In genomic region chr5:110416825-110417401, GRCm38 (mm10) we compare ENCODE assay signal across 8 mouse cellular contexts. TPM values are rescaled to one million over a fixed set of nuclear protein-coding genes. Genes with fewer than 3 reads are reported as not detected.
A peak's percentile ranks its signal among the peaks of the same experiment; 100 is the strongest.
DNase-seq lines count a peak whose midpoint lies in the region; ATAC-seq lines count a peak whose summit lies in the region.

No protein-coding gene starts in this region.

- WGBS in intestine, embryonic 15.5 days, result 39% methylated on average over 7 of the region's 7 CpGs
- 37% methylated on average over 7 of the region's 7 CpGs for WGBS in intestine, embryonic 16.5 days
- WGBS in hindbrain, embryonic 11.5 days, result 14% methylated on average over 7 of the region's 7 CpGs
- WGBS in midbrain, embryonic 13.5 days, result 5% methylated on average over 7 of the region's 7 CpGs
- 18% methylated on average over 7 of the region's 7 CpGs for WGBS in kidney, embryonic 15.5 days

- no peaks in the 10 kb centered on the region for H3K27me3 ChIP-seq in intestine, embryonic 15.5 days (replicated peaks)
- H3K27me3 ChIP-seq in intestine, embryonic 16.5 days (replicated peaks; ENCODE audit: control insufficient read depth, insufficient read depth, low read length), result no peaks in the 10 kb centered on the region
- no peaks in the 10 kb centered on the region for H3K27me3 ChIP-seq in hindbrain, embryonic 11.5 days (ENCODE audit: control insufficient read depth, insufficient read depth, low read length)
- no peaks in the 10 kb centered on the region; the same call in 1 of the 2 replicates for H3K27me3 ChIP-seq in midbrain, embryonic 13.5 days
- H3K27me3 ChIP-seq in kidney, embryonic 15.5 days, result no peaks in the 10 kb centered on the region

- H3K4me3 ChIP-seq in intestine, embryonic 15.5 days (replicated peaks), result no peak overlapping the region
- no peak overlapping the region for H3K4me3 ChIP-seq in intestine, embryonic 16.5 days (ENCODE audit: low read length)
- no peak overlapping the region for H3K4me3 ChIP-seq in hindbrain, embryonic 11.5 days (ENCODE audit: low read depth, low read length)
- H3K4me3 ChIP-seq in midbrain, embryonic 13.5 days (replicated peaks), result no peak overlapping the region
- no peak overlapping the region for H3K4me3 ChIP-seq in kidney, embryonic 15.5 days (replicated peaks)

- 0 out of 2 replicates have a peak, but pooled peaks cover 3% of the 10 kb centered on the region for H3K36me3 ChIP-seq in intestine, embryonic 15.5 days
- H3K36me3 ChIP-seq in intestine, embryonic 16.5 days (ENCODE audit: control insufficient read depth, insufficient read depth, low read length), result no peaks in the 10 kb centered on the region
- no peaks in the 10 kb centered on the region for H3K36me3 ChIP-seq in hindbrain, embryonic 11.5 days (ENCODE audit: control insufficient read depth, insufficient read depth, low read length)
- H3K36me3 ChIP-seq in midbrain, embryonic 13.5 days, result no peaks in the 10 kb centered on the region
- H3K36me3 ChIP-seq in kidney, embryonic 15.5 days, result peaks cover 18% of the 10 kb centered on the region

- H3K9me3 ChIP-seq in intestine, embryonic 15.5 days, result no peaks in the 10 kb centered on the region
- no peaks in the 10 kb centered on the region for H3K9me3 ChIP-seq in intestine, embryonic 16.5 days (ENCODE audit: control insufficient read depth, low read length)
- no peaks in the 10 kb centered on the region for H3K9me3 ChIP-seq in hindbrain, embryonic 11.5 days (ENCODE audit: control insufficient read depth, low read length)
- no peaks in the 10 kb centered on the region for H3K9me3 ChIP-seq in midbrain, embryonic 13.5 days
- H3K9me3 ChIP-seq in kidney, embryonic 15.5 days (replicated peaks), result no peaks in the 10 kb centered on the region

- H3K9ac ChIP-seq in intestine, embryonic 15.5 days, result no peak overlapping the region
- no peak overlapping the region for H3K9ac ChIP-seq in intestine, embryonic 16.5 days (ENCODE audit: low read depth, low read length)
- H3K9ac ChIP-seq in hindbrain, embryonic 11.5 days (ENCODE audit: low read depth, low read length), result no peak overlapping the region
- H3K9ac ChIP-seq in midbrain, embryonic 13.5 days (replicated peaks), result no peak overlapping the region
- H3K9ac ChIP-seq in kidney, embryonic 15.5 days, result no peak overlapping the region

- H3K4me1 ChIP-seq in intestine, embryonic 15.5 days (replicated peaks), result 0 out of 2 replicates have a peak, but pooled peaks cover 2% of the 10 kb centered on the region
- H3K4me1 ChIP-seq in intestine, embryonic 16.5 days (ENCODE audit: control insufficient read depth, insufficient read depth, low read length), result peaks cover 6% of the 10 kb centered on the region; the same call in 1 of the 2 replicates
- peaks cover 22% of the 10 kb centered on the region for H3K4me1 ChIP-seq in hindbrain, embryonic 11.5 days (replicated peaks; ENCODE audit: control insufficient read depth, insufficient read depth, low read length)
- H3K4me1 ChIP-seq in midbrain, embryonic 13.5 days (replicated peaks), result peaks cover 53% of the 10 kb centered on the region
- peaks cover 13% of the 10 kb centered on the region; the same call in 1 of the 2 replicates for H3K4me1 ChIP-seq in kidney, embryonic 15.5 days

- peak; percentile 79 to 85 for DNase-seq in cerebellum, postnatal 25 days
- peak; percentile 75 for DNase-seq in hindbrain, embryonic 11.5 days (ENCODE audit: low spot score)
- DNase-seq in lung, postnatal 10 days, result no peak
- DNase-seq in kidney, adult 18-20 months, result no peak

- no peak overlapping the region for H3K4me2 ChIP-seq in intestine, embryonic 15.5 days (replicated peaks)
- no peak overlapping the region for H3K4me2 ChIP-seq in intestine, embryonic 16.5 days (ENCODE audit: low read depth, low read length)
- H3K4me2 ChIP-seq in hindbrain, embryonic 11.5 days (replicated peaks; ENCODE audit: low read depth, low read length), result no peak overlapping the region
- peak overlapping the region; percentile 31 for H3K4me2 ChIP-seq in midbrain, embryonic 13.5 days (replicated peaks)
- no peak overlapping the region for H3K4me2 ChIP-seq in kidney, embryonic 15.5 days

- 0 out of 2 replicates have a peak, but pooled peaks have one; percentile 21 for ATAC-seq in intestine, embryonic 15.5 days
- no peak for ATAC-seq in intestine, embryonic 16.5 days
- peak; percentile 89 for ATAC-seq in hindbrain, embryonic 11.5 days (ENCODE audit: low FRiP score)
- ATAC-seq in midbrain, embryonic 13.5 days, result peak; percentile 90
- ATAC-seq in kidney, embryonic 15.5 days (replicated peaks; ENCODE audit: low FRiP score), result no peak

- H3K27ac ChIP-seq in intestine, embryonic 15.5 days, result no peak overlapping the region
- H3K27ac ChIP-seq in intestine, embryonic 16.5 days (ENCODE audit: low read length), result no peak overlapping the region
- H3K27ac ChIP-seq in hindbrain, embryonic 11.5 days (ENCODE audit: low read depth, low read length), result peak overlapping the region; percentile 83
- peak overlapping the region; percentile 91 for H3K27ac ChIP-seq in midbrain, embryonic 13.5 days
- H3K27ac ChIP-seq in kidney, embryonic 15.5 days, result no peak overlapping the region

RNA-seq across cellular contexts. Expression of gene Fbrsl1, which starts 31.4 kb away (rescaled TPM):
- 9.6 and 11.2 TPM in 2 replicates for polyA plus RNA-seq in intestine, embryonic 15.5 days (2015; fragmentation: Nextera tagmentation; extraction: Ambion mirVana)
- 4.3 TPM in 2 replicates for polyA plus RNA-seq in intestine, embryonic 16.5 days (2015; fragmentation: Nextera tagmentation; extraction: Ambion mirVana)
- polyA plus RNA-seq in hindbrain, embryonic 11.5 days (2014; fragmentation: Nextera tagmentation; extraction: Ambion mirVana), result 15.8 and 17.5 TPM in 2 replicates
- 16.1 and 20.6 TPM in 2 replicates for polyA plus RNA-seq in midbrain, embryonic 13.5 days (2015; fragmentation: Nextera tagmentation; extraction: Ambion mirVana)
- 12.1 and 13.2 TPM in 2 replicates for polyA plus RNA-seq in kidney, embryonic 15.5 days (2015; fragmentation: Nextera tagmentation; extraction: Ambion mirVana)

Comparison
In these comparisons a context has a peak if more than half of its experiments do, and no peak if none do; other contexts are left out.
1. ATAC-seq: peak in intestine, embryonic 15.5 days (single experiment), hindbrain, embryonic 11.5 days (single experiment) and midbrain, embryonic 13.5 days (single experiment); none in intestine, embryonic 16.5 days (single experiment) and kidney, embryonic 15.5 days (single experiment).
2. H3K27ac ChIP-seq: peak in hindbrain, embryonic 11.5 days (single experiment) and midbrain, embryonic 13.5 days (single experiment); none in intestine, embryonic 15.5 days (single experiment), intestine, embryonic 16.5 days (single experiment) and kidney, embryonic 15.5 days (single experiment).
3. DNase-seq: peak in cerebellum, postnatal 25 days (2 of 2) and hindbrain, embryonic 11.5 days (single experiment); none in lung, postnatal 10 days (single experiment) and kidney, adult 18-20 months (single experiment).